Mouse (Mus musculus) forebrain, embryonic 12.5 days (tissue): ENCODE measurements around the gene Ltbp3. TPM values are rescaled to one million over a fixed set of nuclear protein-coding genes. Genes with fewer than 3 reads are reported as not detected.

Source experiments
- ATAC-seq: fragments of 200-750 bp; cut with Nextera tagmentation; 2 replicates; pipeline ENCODE4 v1.8.0; 2017; ENCODE audit warnings: moderate TSS enrichment; ENCODE audit not compliant: low FRiP score
- H3K27ac ChIP-seq: fragments of 300-500 bp; sonication (generic); 2 replicates; pipeline ENCODE4 v1.5.1; 2016; ENCODE audit warnings: mild to moderate bottlenecking
- H3K27me3 ChIP-seq: fragments of 300-500 bp; sonication (generic); 2 replicates; pipeline ENCODE4 v1.6.1; 2016; ENCODE audit warnings: mild to moderate bottlenecking
- H3K36me3 ChIP-seq: fragments of 300-500 bp; sonication (generic); replicated peaks from 2 replicates; pipeline ENCODE4 v1.6.1; 2016; ENCODE audit warnings: mild to moderate bottlenecking
- H3K4me1 ChIP-seq: fragments of 300-500 bp; sonication (generic); 2 replicates; pipeline ENCODE4 v1.6.1; 2016
- H3K4me2 ChIP-seq: fragments of 300-500 bp; sonication (generic); 2 replicates; pipeline ENCODE4 v1.6.1; 2016; ENCODE audit warnings: mild to moderate bottlenecking, moderate library complexity
- H3K4me3 ChIP-seq: fragments of 300-500 bp; sonication (generic); replicated peaks from 2 replicates; pipeline ENCODE4 v1.5.1; 2016; ENCODE audit warnings: mild to moderate bottlenecking
- H3K9ac ChIP-seq: fragments of 300-500 bp; sonication (generic); 2 replicates; pipeline ENCODE4 v1.6.1; 2016; ENCODE audit warnings: mild to moderate bottlenecking
- H3K9me3 ChIP-seq: fragments of 300-500 bp; sonication (generic); 2 replicates; pipeline ENCODE4 v1.6.1; 2016
- WGBS: fragments of 180-500 bp; shearing (Covaris S2); methylation state at CpG from one replicate; pipeline ENCODE4 v1.1.7; 2016; 5-methylcytosine and 5-hydroxymethylcytosine counted together
- polyA plus RNA-seq: library from polyadenylated mRNA; unstranded; fragments of >200 nt; fragmentation: Nextera tagmentation; extraction: Ambion mirVana; gene quantifications from 2 replicates; pipeline ENCODE4 v1.2.1, GENCODE M21; 2016

The Ltbp3 gene
- polyA plus RNA-seq, 1 experiment from 2014 or later: 10.0 TPM

DNA sequence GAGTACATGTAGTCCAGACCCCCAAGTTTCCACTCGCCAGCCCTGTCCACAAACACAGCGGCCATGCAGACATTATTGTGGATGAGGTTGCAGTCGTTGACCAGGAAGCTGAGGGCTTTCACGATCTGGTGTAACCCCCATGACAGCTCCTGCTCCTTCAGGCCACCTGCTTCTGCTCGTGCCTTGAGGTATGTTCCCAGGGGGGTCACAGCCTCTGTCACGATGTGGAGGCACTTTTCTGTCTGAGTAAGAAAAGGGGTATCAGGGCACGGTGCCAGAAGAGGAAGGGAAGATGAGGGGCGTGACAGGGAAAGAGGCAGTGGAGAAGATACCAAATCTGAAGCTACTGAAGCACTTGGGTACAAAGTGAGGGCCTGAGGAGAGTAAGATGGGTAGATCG is 29.6 kb downstream of the Ltbp3 start:
- WGBS: 56% methylated on average over 9 of the region's 9 CpGs
- ATAC-seq: no peak
- H3K27ac ChIP-seq: peak overlapping the region; percentile 74; the same call in 1 of the 2 replicates
- H3K4me1 ChIP-seq: peaks cover 18% of the 10 kb centered on the region
- peak overlapping the region; percentile 94 for H3K9ac ChIP-seq
- peak overlapping the region; percentile 93 for H3K4me3 ChIP-seq
- H3K4me2 ChIP-seq: peak overlapping the region; percentile 87
- peaks cover 46% of the 10 kb centered on the region for H3K36me3 ChIP-seq
- H3K9me3 ChIP-seq: no peaks in the 10 kb centered on the region
- H3K27me3 ChIP-seq: no peaks in the 10 kb centered on the region

DNA sequence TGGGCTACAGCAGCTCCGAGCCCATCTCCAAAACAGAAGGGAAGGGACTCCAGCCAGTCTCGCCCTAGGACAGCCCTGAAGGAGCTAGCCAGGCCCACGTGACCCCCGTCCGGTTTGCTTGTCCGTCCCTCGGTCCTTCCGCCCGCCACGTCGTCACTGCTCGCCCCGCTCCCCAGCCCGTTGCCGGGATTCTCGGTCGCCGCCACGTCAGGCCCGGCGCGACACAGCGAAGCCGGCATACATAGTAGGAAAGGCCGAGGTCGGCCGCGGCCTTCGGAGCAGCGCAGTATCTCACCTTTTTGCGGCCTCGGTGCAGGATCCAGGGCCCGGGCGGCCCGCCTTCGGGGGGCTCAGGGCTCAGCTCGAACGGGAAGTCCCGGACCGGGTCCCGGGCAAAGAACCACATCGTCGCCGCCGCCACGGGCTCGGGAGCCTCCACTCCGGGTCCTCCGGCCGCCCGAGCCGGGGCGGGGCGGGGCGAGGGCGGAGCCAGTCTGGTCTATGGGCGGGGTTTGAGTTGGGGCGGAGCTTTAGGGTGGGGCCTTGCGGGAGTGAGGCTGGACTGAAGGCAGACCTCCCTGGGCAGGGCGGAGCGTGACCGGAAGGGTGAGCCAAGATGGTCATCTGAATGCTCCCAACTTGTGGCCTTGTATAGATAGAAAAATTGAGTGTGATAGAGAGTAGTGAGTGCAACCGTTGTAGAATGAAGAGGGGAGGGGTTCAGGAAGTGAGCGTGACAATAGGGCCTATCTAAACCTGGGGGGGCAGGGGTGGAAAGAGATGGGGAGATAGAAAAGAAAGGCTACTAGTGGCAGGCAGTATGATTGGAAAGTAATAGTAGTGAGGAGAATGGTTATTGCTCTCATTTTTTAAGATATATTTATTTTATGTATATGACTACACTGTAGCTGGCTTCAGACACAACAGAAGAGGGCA is 30.5 kb downstream of the Ltbp3 start, which contains the start of gene Scyl1:
Gene Scyl1 (minus strand): TSS at position 495 of the 936 bp plus-strand sequence.
- H3K4me2 ChIP-seq: peak within 1 kb of the TSS; percentile 87
- no peaks in the 10 kb centered on the region for H3K27me3 ChIP-seq
- peak; percentile 98 for ATAC-seq
- peak within 1 kb of the TSS; percentile 74 for H3K27ac ChIP-seq
- peak within 1 kb of the TSS; percentile 93 for H3K4me3 ChIP-seq
- peaks cover 18% of the 10 kb centered on the region for H3K4me1 ChIP-seq
- no peaks in the 10 kb centered on the region for H3K9me3 ChIP-seq
- H3K36me3 ChIP-seq: peaks cover 37% of the 10 kb centered on the region
- WGBS: under 1% methylated on average over 64 of the region's 64 CpGs
- H3K9ac ChIP-seq: peak within 1 kb of the TSS; percentile 94

DNA sequence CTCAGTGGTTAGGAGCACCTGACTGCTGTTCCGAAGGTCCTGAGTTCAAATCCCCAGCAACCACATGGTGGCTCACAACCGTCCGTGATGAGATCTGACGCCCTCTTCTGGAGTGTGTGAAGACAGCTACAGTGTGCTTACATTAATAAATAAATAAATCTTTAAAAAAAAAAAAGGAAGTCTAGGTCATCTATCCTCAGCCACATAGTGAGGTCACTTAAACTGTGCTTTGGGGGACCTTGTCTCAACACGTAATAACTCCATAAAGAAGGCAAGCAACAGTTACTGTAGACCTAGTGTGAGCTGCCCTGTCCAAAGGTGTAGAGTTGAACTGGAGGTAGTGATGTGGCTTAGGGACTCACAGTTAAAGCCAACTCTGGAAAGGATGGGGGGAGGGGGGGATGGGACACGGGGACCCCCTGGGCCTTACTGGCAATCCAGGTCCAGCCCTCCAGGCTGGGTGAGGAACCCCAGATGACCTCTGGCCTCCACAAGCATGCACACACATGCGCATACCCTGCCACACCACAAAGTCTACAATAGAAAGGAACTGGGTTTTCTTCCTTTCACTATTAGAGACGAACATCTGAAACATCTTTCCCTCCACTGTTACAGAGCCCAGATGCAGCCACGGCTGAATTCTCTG is 36.8 kb downstream of the Ltbp3 start:
- no peaks in the 10 kb centered on the region for H3K9me3 ChIP-seq
- H3K36me3 ChIP-seq: no peaks in the 10 kb centered on the region
- no peak for ATAC-seq
- 80% methylated on average over 9 of the region's 9 CpGs for WGBS
- H3K4me3 ChIP-seq: no peak overlapping the region
- no peaks in the 10 kb centered on the region for H3K4me1 ChIP-seq
- no peak overlapping the region for H3K27ac ChIP-seq
- H3K9ac ChIP-seq: 0 out of 2 replicates have a peak overlapping the region, but pooled peaks have one; percentile 7
- no peaks in the 10 kb centered on the region for H3K27me3 ChIP-seq
- no peak overlapping the region for H3K4me2 ChIP-seq

DNA sequence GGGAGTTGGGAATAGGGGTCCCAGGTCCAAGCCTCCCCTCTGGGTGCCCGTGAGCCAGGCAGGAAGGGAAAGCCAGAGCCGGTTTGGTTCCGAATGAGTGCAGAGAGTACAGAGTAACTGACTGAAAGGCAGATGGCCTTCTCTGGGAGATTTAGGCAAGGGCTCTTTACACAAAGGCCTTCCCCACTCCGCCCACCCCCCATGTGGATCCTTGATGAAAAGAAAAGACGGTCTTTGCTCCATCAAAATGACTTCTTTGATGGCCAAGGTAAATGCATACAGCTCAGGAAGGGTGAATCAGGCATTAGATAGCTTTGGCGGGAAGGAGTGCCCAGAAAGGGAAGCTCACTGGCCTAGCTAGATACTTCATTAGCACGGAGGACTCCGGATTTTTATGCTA is 37.6 kb downstream of the Ltbp3 start:
- H3K9ac ChIP-seq: no peak overlapping the region
- WGBS: 46% methylated on average over 8 of the region's 8 CpGs
- H3K27ac ChIP-seq: no peak overlapping the region
- no peaks in the 10 kb centered on the region for H3K9me3 ChIP-seq
- no peak overlapping the region for H3K4me3 ChIP-seq
- no peaks in the 10 kb centered on the region for H3K4me1 ChIP-seq
- H3K4me2 ChIP-seq: no peak overlapping the region
- no peaks in the 10 kb centered on the region for H3K27me3 ChIP-seq
- ATAC-seq: no peak
- no peaks in the 10 kb centered on the region for H3K36me3 ChIP-seq

DNA sequence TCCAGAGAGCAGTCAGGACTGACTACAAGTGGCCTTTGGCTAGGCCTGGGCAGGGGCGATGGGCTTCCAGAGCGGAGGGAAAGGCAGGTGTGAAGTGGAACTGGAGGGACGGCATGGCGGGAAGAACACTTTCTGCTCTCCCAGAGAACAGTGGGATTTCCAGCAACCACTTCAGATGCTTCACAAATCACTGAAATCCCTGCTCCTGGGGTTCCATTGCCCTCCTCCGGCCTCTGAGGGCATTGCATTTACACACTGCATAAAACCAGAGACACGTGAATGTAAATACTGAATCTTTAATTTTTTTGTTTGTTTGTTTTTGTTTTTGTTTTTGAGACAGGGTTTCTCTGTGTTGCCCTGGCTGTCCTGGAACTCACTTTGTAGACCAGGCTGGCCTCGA is 39.5 kb downstream of the Ltbp3 start:
- Histone ChIP-seq H3K27ac (no peak overlapping the region), H3K27me3 (no peaks in the 10 kb centered on the region), H3K4me2 (no peak overlapping the region), H3K4me1 (no peaks in the 10 kb centered on the region), H3K4me3 (no peak overlapping the region), H3K9ac (no peak overlapping the region), H3K9me3 (no peaks in the 10 kb centered on the region), H3K36me3 (no peaks in the 10 kb centered on the region)
- no peak for ATAC-seq
- WGBS: 64% methylated on average over 7 of the region's 7 CpGs

DNA sequence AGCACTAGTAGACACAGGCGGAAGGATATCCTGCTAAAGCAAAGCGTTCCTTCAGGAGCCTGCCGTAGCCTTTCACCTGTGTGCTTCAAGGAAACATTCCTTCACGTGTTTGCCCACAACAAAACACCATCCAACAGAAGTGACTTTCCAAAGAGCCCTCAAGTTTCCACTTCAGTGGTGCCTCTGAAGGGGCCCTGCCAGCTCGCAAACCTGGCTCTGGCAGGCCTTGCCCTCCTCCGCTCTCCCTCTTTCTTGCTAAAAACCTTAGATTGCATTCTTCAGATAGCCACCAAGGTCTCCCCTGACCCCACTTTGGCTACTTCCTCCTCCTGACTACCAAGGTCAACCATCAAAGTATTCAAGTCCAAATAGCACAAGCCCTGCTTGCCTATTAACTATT is 40.8 kb downstream of the Ltbp3 start:
- H3K4me3 ChIP-seq: no peak overlapping the region
- ATAC-seq: no peak
- WGBS: 91% methylated on average over 6 of the region's 6 CpGs

DNA sequence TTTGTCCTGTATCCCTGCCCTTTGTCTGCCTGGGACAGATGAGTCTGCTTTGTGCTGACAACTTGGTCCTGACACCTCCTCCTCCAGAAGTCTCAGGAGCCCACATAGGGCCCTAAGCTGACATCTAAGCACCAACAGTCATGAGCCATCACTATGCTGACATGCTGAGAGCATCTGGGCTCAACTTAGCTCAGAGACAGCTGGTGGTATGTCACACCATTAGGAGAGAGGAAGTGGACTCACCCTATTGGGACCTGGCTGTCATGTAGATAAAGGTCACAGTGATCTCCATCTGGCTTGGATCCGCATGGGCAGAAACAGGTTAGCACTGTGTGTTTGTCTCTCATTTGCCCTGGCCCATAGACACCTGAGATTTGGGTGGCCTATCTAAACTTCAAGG is 41.4 kb downstream of the Ltbp3 start:
- H3K4me3 ChIP-seq: no peak overlapping the region
- no peak overlapping the region for H3K9ac ChIP-seq
- 97% methylated on average over 1 of the region's 1 CpGs for WGBS
- H3K4me1 ChIP-seq: 0 out of 2 replicates have a peak, but pooled peaks cover under 1% of the 10 kb centered on the region
- no peaks in the 10 kb centered on the region for H3K9me3 ChIP-seq
- H3K4me2 ChIP-seq: no peak overlapping the region
- ATAC-seq: no peak
- H3K36me3 ChIP-seq: no peaks in the 10 kb centered on the region
- H3K27ac ChIP-seq: no peak overlapping the region
- H3K27me3 ChIP-seq: no peaks in the 10 kb centered on the region

More for the DNA sequence above, 40.8 kb downstream of the Ltbp3 start:
- Histone ChIP-seq H3K27ac (no peak overlapping the region), H3K4me1 (no peaks in the 10 kb centered on the region), H3K4me2 (no peak overlapping the region), H3K9me3 (no peaks in the 10 kb centered on the region), H3K36me3 (no peaks in the 10 kb centered on the region), H3K9ac (no peak overlapping the region), H3K27me3 (no peaks in the 10 kb centered on the region)

DNA sequence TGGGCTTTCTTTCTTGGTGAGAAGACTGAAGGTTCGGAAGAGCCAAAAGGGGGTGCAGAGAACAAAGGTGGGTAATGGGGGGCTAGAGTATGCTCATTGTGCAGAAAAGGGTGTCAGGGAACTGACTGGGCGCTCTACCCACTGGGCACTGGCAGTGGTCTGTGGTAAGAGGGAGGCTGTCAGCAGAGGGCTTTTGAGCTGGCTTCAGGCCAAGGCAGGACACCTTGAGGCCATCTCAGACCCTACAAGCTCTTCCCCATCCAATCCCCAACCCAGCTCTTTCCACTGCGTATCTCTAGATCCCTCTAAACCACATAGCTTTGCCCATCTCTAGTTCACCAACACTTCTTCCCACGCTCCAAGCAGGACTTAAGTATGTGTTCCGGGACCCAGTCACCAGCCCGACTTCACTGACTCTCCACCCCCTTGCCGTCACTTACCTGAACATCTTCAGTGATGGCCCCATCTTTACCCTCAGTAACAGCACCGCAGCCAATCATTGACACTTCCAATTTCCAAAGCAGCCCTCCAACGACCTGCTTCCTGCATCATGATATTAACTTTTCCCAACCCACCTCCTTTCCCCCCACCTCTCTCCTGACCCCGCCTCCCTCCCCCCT is 44.4 kb downstream of the Ltbp3 start:
- no peak overlapping the region for H3K4me2 ChIP-seq
- no peak overlapping the region for H3K27ac ChIP-seq
- H3K27me3 ChIP-seq: no peaks in the 10 kb centered on the region
- 0 out of 2 replicates have a peak, but pooled peaks cover 3% of the 10 kb centered on the region for H3K4me1 ChIP-seq
- H3K36me3 ChIP-seq: no peaks in the 10 kb centered on the region
- no peak overlapping the region for H3K9ac ChIP-seq
- WGBS: 62% methylated on average over 10 of the region's 10 CpGs
- H3K4me3 ChIP-seq: no peak overlapping the region
- no peaks in the 10 kb centered on the region for H3K9me3 ChIP-seq
- no peak for ATAC-seq

DNA sequence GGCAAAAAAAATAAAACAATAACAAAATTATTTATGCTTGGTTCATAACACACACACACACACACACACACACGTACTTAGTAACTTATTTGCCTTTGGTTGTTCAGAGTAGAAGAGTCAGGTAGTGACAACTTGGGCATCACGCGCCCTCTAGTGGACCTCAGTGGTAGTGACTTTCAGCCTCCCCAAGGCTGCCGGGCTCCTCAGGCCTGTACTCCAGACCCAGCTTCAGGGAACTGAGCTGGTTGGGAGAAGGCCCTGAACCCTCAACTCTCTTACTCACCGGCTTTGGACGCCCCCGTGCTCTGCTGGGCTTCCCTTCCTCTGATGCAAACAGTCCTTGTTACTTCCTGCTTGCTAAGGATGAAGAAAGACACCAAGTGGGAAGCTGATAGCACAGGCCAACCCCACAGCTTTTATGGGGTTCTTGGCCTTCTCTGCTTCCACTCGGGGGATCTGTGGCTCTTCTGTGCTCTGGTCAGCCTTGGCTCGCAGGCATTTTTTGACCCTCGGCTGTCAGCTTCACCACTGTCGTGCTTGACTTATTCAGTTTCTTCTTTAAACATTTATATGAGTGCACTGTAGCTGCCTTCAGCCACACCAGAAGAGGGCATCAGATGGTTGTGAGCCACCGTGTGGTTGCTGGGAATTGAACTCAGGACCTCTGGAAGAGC is 45.9 kb downstream of the Ltbp3 start:
- H3K36me3 ChIP-seq: no peaks in the 10 kb centered on the region
- H3K9me3 ChIP-seq: no peaks in the 10 kb centered on the region
- H3K9ac ChIP-seq: no peak overlapping the region
- H3K27me3 ChIP-seq: no peaks in the 10 kb centered on the region
- no peak overlapping the region for H3K27ac ChIP-seq
- H3K4me3 ChIP-seq: no peak overlapping the region
- H3K4me2 ChIP-seq: no peak overlapping the region
- H3K4me1 ChIP-seq: 0 out of 2 replicates have a peak, but pooled peaks cover 3% of the 10 kb centered on the region
- peak; percentile 72; the same call in 1 of the 2 replicates for ATAC-seq
- 12% methylated on average over 12 of the region's 12 CpGs for WGBS

DNA sequence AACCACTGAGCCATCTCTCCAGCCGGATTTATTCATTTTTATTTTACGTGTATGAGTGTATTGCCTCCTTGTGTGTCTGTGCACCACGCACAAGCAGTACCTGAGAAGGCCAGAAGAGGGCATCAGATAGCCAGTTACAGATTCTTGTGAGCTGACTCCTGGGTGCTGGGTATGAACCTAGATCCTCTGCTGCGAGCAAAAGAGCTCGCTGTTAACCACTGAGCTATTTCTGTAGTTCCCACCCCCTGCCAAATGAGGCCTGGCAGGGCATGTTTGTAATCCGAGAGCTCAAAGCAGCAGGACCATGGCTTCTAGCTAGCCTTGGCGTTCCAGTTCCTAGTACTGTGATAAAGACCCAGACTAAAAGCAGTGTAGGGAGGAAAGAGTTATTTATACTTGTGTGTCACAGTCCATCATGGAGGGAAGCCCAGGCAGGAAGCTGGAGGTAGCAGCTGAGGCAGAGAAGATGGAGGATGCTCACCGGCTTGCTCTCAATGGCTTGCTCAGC is 46.5 kb downstream of the Ltbp3 start:
- Histone ChIP-seq H3K9me3 (no peaks in the 10 kb centered on the region), H3K9ac (no peak overlapping the region), H3K27me3 (no peaks in the 10 kb centered on the region), H3K4me2 (no peak overlapping the region), H3K36me3 (no peaks in the 10 kb centered on the region), H3K27ac (no peak overlapping the region), H3K4me3 (no peak overlapping the region), H3K4me1 (0 out of 2 replicates have a peak, but pooled peaks cover 3% of the 10 kb centered on the region)
- ATAC-seq: 0 out of 2 replicates have a peak, but pooled peaks have one; percentile 67
- WGBS: 19% methylated on average over 8 of the region's 8 CpGs

DNA sequence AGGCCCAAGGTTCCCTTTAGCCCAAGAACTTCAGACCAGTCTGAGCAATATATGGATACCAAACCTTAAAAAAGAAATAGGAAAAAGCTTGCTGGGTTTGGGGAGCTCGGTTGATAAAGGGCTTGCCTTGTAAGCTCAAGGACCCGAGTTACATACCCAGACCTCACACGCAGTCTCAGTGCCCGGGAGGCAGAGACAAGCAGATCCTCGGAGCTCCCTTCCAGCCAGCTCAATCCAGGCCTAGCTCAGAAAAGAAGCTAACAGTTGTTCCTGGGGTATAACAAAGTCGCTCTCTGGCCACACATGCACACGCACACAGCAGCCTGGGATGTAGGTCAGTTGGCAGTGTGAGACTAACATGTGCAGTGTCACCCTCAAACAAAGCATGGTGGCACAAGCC is 47.2 kb downstream of the Ltbp3 start:
- H3K4me1 ChIP-seq: 0 out of 2 replicates have a peak, but pooled peaks cover 3% of the 10 kb centered on the region
- no peaks in the 10 kb centered on the region for H3K27me3 ChIP-seq
- H3K9me3 ChIP-seq: no peaks in the 10 kb centered on the region
- H3K9ac ChIP-seq: no peak overlapping the region
- no peak overlapping the region for H3K4me3 ChIP-seq
- no peak overlapping the region for H3K27ac ChIP-seq
- 88% methylated on average over 7 of the region's 7 CpGs for WGBS
- ATAC-seq: no peak
- no peak overlapping the region for H3K4me2 ChIP-seq
- no peaks in the 10 kb centered on the region for H3K36me3 ChIP-seq
